Mouse (Mus musculus): Measurements from ENCODE around the gene Get4. TPM values are rescaled to one million over a fixed set of nuclear protein-coding genes. Genes with fewer than 3 reads are reported as not detected.

Get4 gene
- polyA plus RNA-seq, 1 experiment from 2014 or later, result 139 TPM

DNA sequence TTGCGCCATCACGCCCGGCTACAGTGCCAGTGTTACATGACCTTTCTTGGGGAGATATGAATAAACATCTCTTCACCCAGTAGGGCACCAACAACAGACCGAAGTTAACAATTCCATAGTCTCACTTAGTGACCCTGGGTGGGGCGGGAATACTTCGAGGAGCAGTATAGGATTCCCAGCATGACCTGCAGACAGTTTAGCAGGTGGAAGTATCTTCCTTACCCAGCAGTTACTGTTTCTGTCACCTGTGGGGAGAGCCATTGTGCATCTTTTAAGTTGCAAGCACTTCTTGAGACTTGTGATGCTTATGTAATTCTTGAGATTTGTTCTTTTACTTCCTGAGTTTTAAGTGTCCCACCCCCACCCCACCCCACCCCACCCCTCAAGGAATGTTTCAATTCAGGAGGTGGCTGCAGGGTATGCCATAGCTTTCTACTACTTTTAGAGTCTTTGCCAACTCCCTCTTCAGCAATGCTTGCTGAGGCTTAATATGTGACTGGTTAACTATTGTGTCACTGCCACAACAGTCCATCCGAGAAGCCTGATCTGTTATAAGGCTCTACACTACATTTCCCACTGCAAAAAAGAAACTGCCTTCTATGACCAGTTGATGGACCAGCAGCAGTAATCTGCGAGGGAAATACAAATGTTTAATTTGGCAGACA is 6.4 kb downstream of the Get4 start:
- Histone ChIP-seq H3K4me1 (ENCODE audit: control insufficient read depth, insufficient read depth, low read length) (peaks cover 61% of the 10 kb centered on the region), H3K4me3 (ENCODE audit: low read depth, low read length) (no peak overlapping the region), H3K36me3 (ENCODE audit: control insufficient read depth, insufficient read depth, low read length) (peaks cover 18% of the 10 kb centered on the region), H3K27ac (ENCODE audit: low read depth, low read length) (peak overlapping the region; percentile 67), H3K9me3 (replicated peaks; ENCODE audit: control insufficient read depth, low read length) (no peaks in the 10 kb centered on the region), H3K27me3 (ENCODE audit: control insufficient read depth, insufficient read depth, low read length) (no peaks in the 10 kb centered on the region), H3K4me2 (no peak overlapping the region), H3K9ac (ENCODE audit: low read depth, low read length) (no peak overlapping the region)
- no peak for ATAC-seq (replicated peaks; ENCODE audit: insufficient number of reproducible peaks, low FRiP score, low TSS enrichment)
- 87% methylated on average over 8 of the region's 8 CpGs for WGBS (ENCODE audit: insufficient replicate concordance)

DNA sequence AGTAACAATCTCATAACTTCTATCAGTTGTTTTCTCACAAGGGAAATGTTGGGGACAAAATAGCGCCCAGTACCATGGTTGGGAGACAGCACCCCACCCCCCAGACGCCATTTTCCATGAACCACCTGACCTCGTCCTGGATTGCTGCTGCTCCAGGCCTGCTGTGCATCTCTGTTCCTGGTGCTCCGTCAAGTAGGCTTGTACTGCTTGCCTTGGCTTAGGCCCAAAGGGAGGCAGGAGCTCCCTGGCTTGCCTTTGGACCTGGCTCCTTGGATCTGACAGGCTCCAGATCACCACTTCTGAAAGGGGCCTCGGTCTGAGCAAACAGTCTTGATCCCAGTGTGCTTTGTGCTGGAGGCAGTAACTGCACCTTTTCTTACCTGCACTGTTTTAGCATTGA is 7.7 kb downstream of the Get4 start:
- Histone ChIP-seq H3K9ac (ENCODE audit: low read depth, low read length) (no peak overlapping the region), H3K4me3 (ENCODE audit: low read depth, low read length) (no peak overlapping the region), H3K36me3 (ENCODE audit: control insufficient read depth, insufficient read depth, low read length) (peaks cover 31% of the 10 kb centered on the region), H3K4me2 (no peak overlapping the region), H3K9me3 (replicated peaks; ENCODE audit: control insufficient read depth, low read length) (no peaks in the 10 kb centered on the region), H3K27me3 (ENCODE audit: control insufficient read depth, insufficient read depth, low read length) (no peaks in the 10 kb centered on the region), H3K4me1 (ENCODE audit: control insufficient read depth, insufficient read depth, low read length) (peaks cover 48% of the 10 kb centered on the region), H3K27ac (ENCODE audit: low read depth, low read length) (0 out of 2 replicates have a peak overlapping the region, but pooled peaks have one; percentile 35)
- WGBS (ENCODE audit: insufficient replicate concordance), result 60% methylated on average over 5 of the region's 5 CpGs
- ATAC-seq (replicated peaks; ENCODE audit: insufficient number of reproducible peaks, low FRiP score, low TSS enrichment), result no peak

DNA sequence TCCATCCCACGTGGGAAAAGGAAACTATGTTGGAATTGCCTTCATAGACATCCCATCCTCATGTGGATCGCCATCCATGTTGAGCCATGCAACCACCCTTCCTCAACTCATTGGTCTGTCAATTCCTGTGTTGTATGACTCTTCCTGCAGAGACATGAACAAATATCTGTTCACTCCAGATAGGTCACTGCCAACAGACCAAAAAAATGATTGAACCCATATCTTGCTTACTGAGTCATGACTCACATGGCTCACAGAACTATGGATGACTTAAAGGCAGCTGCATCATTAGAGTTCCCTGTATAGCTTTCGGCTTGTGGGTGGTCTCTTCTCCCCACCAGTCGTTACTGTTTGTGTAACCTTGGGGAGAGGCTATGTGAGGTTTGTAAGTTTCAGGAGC is 9.3 kb downstream of the Get4 start:
- WGBS (ENCODE audit: insufficient replicate concordance), result 90% methylated on average over 4 of the region's 4 CpGs
- no peak for ATAC-seq (replicated peaks; ENCODE audit: insufficient number of reproducible peaks, low FRiP score, low TSS enrichment)
- no peak overlapping the region for H3K9ac ChIP-seq (ENCODE audit: low read depth, low read length)
- no peak overlapping the region for H3K27ac ChIP-seq (ENCODE audit: low read depth, low read length)
- H3K27me3 ChIP-seq (ENCODE audit: control insufficient read depth, insufficient read depth, low read length), result no peaks in the 10 kb centered on the region
- H3K4me1 ChIP-seq (ENCODE audit: control insufficient read depth, insufficient read depth, low read length), result peaks cover 32% of the 10 kb centered on the region
- H3K9me3 ChIP-seq (replicated peaks; ENCODE audit: control insufficient read depth, low read length), result no peaks in the 10 kb centered on the region
- peaks cover 43% of the 10 kb centered on the region for H3K36me3 ChIP-seq (ENCODE audit: control insufficient read depth, insufficient read depth, low read length)
- H3K4me2 ChIP-seq, result no peak overlapping the region
- no peak overlapping the region for H3K4me3 ChIP-seq (ENCODE audit: low read depth, low read length)

DNA sequence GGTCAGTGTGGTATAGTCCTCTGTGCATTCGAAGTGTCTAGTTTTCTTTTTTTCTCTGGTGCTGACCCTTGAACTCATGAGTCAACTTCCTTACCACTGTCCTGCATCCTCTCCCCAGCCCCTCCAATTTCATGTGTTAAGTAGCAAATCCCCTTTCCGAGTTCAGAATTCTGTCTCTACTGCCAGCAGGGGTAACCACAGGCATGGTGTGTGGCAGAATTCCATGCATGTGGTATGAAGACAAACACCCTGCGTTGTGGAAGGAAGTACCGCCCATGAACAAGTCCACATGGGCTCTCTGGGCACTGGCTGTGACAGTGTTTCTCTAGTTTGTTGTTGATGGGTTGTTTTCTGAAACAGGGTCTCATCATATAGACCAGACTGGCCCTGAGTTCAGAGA is 15.5 kb downstream of the Get4 start:
- Histone ChIP-seq H3K36me3 (ENCODE audit: control insufficient read depth, insufficient read depth, low read length) (peaks cover 50% of the 10 kb centered on the region), H3K27me3 (ENCODE audit: control insufficient read depth, insufficient read depth, low read length) (no peaks in the 10 kb centered on the region), H3K9me3 (replicated peaks; ENCODE audit: control insufficient read depth, low read length) (no peaks in the 10 kb centered on the region), H3K27ac (ENCODE audit: low read depth, low read length) (no peak overlapping the region), H3K4me1 (ENCODE audit: control insufficient read depth, insufficient read depth, low read length) (peaks cover 6% of the 10 kb centered on the region; the same call in 1 of the 2 replicates), H3K4me3 (ENCODE audit: low read depth, low read length) (no peak overlapping the region), H3K9ac (ENCODE audit: low read depth, low read length) (no peak overlapping the region), H3K4me2 (no peak overlapping the region)
- WGBS (ENCODE audit: insufficient replicate concordance), result 86% methylated on average over 4 of the region's 4 CpGs
- ATAC-seq (replicated peaks; ENCODE audit: insufficient number of reproducible peaks, low FRiP score, low TSS enrichment), result no peak

DNA sequence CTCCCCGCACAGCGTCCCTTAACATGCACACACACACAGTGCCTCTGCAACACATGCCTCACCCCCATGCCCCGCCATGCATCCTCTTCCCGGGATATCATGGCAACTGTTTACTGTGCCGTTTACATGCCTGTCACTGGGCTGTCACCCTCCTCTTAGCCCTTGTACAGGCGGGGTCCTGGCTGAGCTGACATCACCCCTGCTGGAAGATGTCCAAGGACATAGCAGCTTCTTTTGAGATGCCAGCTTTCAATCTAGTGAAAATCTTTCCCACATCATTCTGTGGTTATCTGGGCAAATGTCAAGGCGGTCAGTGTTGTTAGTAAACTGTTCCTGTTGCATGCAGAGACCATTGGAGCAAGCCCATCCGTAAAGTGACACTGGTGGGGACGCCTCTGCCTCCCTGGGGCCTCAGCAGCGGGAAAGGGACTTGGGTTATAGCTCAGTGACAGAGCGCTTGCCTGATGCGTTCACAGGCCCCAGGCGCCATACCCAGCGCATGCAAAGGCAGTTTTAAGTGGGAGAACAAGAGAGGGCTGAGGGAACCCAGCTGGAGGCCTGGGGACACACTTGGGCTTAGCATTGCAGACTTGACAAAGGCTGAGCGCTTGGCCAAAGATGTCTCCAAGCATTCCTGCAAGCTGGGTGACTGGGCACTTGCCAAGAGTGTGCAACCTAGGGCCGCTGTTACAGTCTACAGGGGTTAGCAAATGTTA is 18.8 kb downstream of the Get4 start:
- Histone ChIP-seq H3K9me3 (replicated peaks; ENCODE audit: control insufficient read depth, low read length) (no peaks in the 10 kb centered on the region), H3K27me3 (ENCODE audit: control insufficient read depth, insufficient read depth, low read length) (no peaks in the 10 kb centered on the region), H3K4me2 (no peak overlapping the region), H3K9ac (ENCODE audit: low read depth, low read length) (no peak overlapping the region), H3K4me3 (ENCODE audit: low read depth, low read length) (no peak overlapping the region), H3K36me3 (ENCODE audit: control insufficient read depth, insufficient read depth, low read length) (peaks cover 23% of the 10 kb centered on the region), H3K27ac (ENCODE audit: low read depth, low read length) (no peak overlapping the region), H3K4me1 (ENCODE audit: control insufficient read depth, insufficient read depth, low read length) (peaks cover 11% of the 10 kb centered on the region; the same call in 1 of the 2 replicates)
- no peak for ATAC-seq (replicated peaks; ENCODE audit: insufficient number of reproducible peaks, low FRiP score, low TSS enrichment)
- WGBS (ENCODE audit: insufficient replicate concordance), result 66% methylated on average over 16 of the region's 16 CpGs

DNA sequence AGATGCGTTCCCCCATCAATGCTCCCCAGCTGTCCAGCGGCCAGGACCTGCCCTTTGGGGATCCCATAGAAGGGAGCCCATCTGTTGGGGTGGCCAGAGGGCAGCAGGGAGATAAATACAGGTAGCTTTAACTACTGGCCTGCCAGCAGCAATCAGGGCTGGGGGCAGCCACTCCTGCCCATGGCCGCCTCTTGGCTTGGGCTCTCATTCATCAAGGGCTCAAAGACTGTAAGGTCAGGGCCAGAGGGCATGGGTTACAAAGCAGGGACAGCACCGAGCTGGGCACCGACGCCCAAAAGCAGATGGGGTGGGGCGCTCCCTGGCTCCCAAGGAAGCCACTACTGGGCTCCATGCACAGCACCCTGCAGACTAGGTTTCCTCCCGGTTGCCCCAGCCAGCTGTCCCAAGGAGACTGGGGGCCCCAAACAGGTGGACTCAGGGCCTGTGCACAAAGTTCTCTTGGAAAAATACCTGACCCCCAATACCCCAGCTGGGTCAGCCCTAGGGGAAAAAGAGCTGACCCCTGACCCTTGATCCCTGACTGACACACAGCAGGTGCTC is 19.9 kb downstream of the Get4 start:
- ATAC-seq (replicated peaks; ENCODE audit: insufficient number of reproducible peaks, low FRiP score, low TSS enrichment), result no peak; the same call in 1 of the 2 replicates

DNA sequence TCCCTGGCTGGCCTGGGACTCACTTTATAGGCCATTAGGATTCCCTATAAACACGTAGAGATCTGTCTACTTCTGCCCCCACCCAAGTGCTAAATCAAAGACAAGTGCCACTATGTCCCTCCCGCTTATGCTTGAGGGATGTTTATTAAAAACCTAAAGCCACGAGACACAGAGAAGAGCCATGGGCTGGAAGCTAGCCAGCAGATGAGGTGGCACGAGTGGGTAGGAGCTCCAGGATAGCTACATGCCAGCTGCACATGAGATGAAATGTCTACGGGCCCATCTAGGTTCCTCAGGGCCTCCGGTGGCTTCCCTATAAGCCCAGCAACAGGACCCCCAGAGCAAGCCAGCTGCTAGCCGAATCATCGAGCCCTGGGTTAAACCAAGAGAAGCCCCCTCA is 25.2 kb downstream of the Get4 start:
- no peak overlapping the region for H3K9ac ChIP-seq (ENCODE audit: low read depth, low read length)
- no peaks in the 10 kb centered on the region for H3K36me3 ChIP-seq (ENCODE audit: control insufficient read depth, insufficient read depth, low read length)
- WGBS (ENCODE audit: insufficient replicate concordance), result 73% methylated on average over 8 of the region's 8 CpGs
- no peak overlapping the region for H3K4me3 ChIP-seq (ENCODE audit: low read depth, low read length)
- 0 out of 2 replicates have a peak, but pooled peaks cover 5% of the 10 kb centered on the region for H3K27me3 ChIP-seq (ENCODE audit: control insufficient read depth, insufficient read depth, low read length)
- no peak overlapping the region for H3K4me2 ChIP-seq
- ATAC-seq (replicated peaks; ENCODE audit: insufficient number of reproducible peaks, low FRiP score, low TSS enrichment), result no peak
- no peak overlapping the region for H3K27ac ChIP-seq (ENCODE audit: low read depth, low read length)
- no peaks in the 10 kb centered on the region for H3K9me3 ChIP-seq (replicated peaks; ENCODE audit: control insufficient read depth, low read length)
- peaks cover 7% of the 10 kb centered on the region; the same call in 1 of the 2 replicates for H3K4me1 ChIP-seq (ENCODE audit: control insufficient read depth, insufficient read depth, low read length)

More for the DNA sequence above, 19.9 kb downstream of the Get4 start:
- Histone ChIP-seq H3K27ac (ENCODE audit: low read depth, low read length) (no peak overlapping the region), H3K4me1 (ENCODE audit: control insufficient read depth, insufficient read depth, low read length) (peaks cover 11% of the 10 kb centered on the region; the same call in 1 of the 2 replicates), H3K9ac (ENCODE audit: low read depth, low read length) (no peak overlapping the region), H3K4me3 (ENCODE audit: low read depth, low read length) (no peak overlapping the region), H3K9me3 (replicated peaks; ENCODE audit: control insufficient read depth, low read length) (no peaks in the 10 kb centered on the region), H3K36me3 (ENCODE audit: control insufficient read depth, insufficient read depth, low read length) (peaks cover 14% of the 10 kb centered on the region), H3K4me2 (no peak overlapping the region), H3K27me3 (ENCODE audit: control insufficient read depth, insufficient read depth, low read length) (no peaks in the 10 kb centered on the region)
- 66% methylated on average over 8 of the region's 8 CpGs for WGBS (ENCODE audit: insufficient replicate concordance)

DNA sequence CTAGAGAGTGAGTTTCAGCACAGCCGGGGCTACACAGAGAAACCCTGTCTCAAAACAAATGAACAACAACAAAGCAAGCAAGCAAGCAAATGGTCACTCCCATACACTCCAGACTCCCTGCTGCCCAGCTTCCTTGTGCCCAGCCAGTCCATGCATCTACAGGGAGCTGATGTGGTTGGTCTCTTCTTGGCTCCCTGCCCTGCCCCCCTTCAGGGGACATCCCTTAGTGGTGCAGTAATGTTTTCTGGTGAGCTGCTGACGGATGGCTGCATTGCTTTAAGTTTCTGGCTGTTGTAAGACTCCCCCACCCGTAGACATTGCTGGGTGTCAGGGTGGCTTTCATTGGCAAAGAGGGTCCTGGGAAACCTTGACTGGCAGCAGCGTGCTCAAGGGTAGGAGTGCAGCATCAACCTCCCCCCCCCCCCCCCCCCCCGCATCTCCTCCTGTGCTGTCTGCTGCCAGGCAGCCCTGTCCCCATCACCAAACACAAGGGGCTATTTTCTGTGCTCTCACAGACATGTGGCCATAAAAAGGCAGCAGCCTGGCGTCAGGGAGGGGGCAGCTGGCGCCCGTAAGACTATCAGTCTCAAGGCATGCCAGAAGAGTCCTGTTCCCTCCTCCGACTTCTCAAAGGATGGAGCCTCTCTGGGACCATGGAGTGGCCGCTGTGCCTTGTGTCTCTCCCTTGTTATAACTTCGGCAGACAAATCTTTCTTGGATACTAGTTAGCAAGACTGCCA is 29.4 kb downstream of the Get4 start:
- Histone ChIP-seq H3K9ac (ENCODE audit: low read depth, low read length) (no peak overlapping the region), H3K36me3 (ENCODE audit: control insufficient read depth, insufficient read depth, low read length) (no peaks in the 10 kb centered on the region), H3K27ac (ENCODE audit: low read depth, low read length) (peak overlapping the region; percentile 41; the same call in 1 of the 2 replicates), H3K9me3 (replicated peaks; ENCODE audit: control insufficient read depth, low read length) (no peaks in the 10 kb centered on the region), H3K27me3 (ENCODE audit: control insufficient read depth, insufficient read depth, low read length) (0 out of 2 replicates have a peak, but pooled peaks cover 5% of the 10 kb centered on the region), H3K4me1 (ENCODE audit: control insufficient read depth, insufficient read depth, low read length) (peaks cover 12% of the 10 kb centered on the region), H3K4me2 (no peak overlapping the region), H3K4me3 (ENCODE audit: low read depth, low read length) (no peak overlapping the region)
- ATAC-seq (replicated peaks; ENCODE audit: insufficient number of reproducible peaks, low FRiP score, low TSS enrichment), result 0 out of 2 replicates have a peak, but pooled peaks have one; percentile 12
- 47% methylated on average over 10 of the region's 11 CpGs for WGBS (ENCODE audit: insufficient replicate concordance)
